Mouse (Mus musculus) cerebellum, adult 2 months (tissue): Measurements from ENCODE around the gene Dusp11.

Experiments
- CTCF ChIP-seq: fragments of 200-500 bp; IDR thresholded peaks from 2 replicates; pipeline ENCODE4 v1.5.1; 2011; ENCODE audit warnings: low read depth, mild to moderate bottlenecking, control low read depth, low read length, moderate library complexity, borderline replicate concordance; ENCODE audit not compliant: insufficient read depth
- POLR2A ChIP-seq: fragments of 200-500 bp; IDR thresholded peaks from 2 replicates; pipeline ENCODE4 v1.6.1; 2011; ENCODE audit warnings: low read length, control low read depth, borderline replicate concordance; ENCODE audit not compliant: insufficient read depth

- TF ChIP-seq POLR2A (no peak), CTCF (no peak)
Measured at GRCm38 (mm10) chr6:85975761-85976160, 14.3 kb upstream of the Dusp11 start.
